Mouse (Mus musculus) heart, postnatal 0 days (tissue): Measurements from ENCODE around the gene Sardh.

Experiments used
- CTCF ChIP-seq: IDR thresholded peaks from 2 replicates; pipeline ENCODE4 v1.5.1; 2016; ENCODE audit warnings: antibody characterized with exemption, control low read depth, low read depth
- EP300 ChIP-seq: IDR thresholded peaks from 2 replicates; pipeline ENCODE4 v1.6.1; 2016; ENCODE audit warnings: antibody characterized with exemption, low read depth

GRCm38 (mm10) chr2:27280920-27281611 is 32.9 kb upstream of the Sardh start:
- TF ChIP-seq EP300 (no peak), CTCF (peak; percentile 75)
